Mouse (Mus musculus): ENCODE results near the gene Ttll12. TPM values are rescaled to one million over a fixed set of nuclear protein-coding genes. Genes with fewer than 3 reads are reported as not detected.
A peak's percentile ranks its signal among the peaks of the same experiment; 100 is the strongest.

Gene Ttll12
- polyA plus RNA-seq, 1 experiment from 2014 or later: 42.3 TPM

DNA sequence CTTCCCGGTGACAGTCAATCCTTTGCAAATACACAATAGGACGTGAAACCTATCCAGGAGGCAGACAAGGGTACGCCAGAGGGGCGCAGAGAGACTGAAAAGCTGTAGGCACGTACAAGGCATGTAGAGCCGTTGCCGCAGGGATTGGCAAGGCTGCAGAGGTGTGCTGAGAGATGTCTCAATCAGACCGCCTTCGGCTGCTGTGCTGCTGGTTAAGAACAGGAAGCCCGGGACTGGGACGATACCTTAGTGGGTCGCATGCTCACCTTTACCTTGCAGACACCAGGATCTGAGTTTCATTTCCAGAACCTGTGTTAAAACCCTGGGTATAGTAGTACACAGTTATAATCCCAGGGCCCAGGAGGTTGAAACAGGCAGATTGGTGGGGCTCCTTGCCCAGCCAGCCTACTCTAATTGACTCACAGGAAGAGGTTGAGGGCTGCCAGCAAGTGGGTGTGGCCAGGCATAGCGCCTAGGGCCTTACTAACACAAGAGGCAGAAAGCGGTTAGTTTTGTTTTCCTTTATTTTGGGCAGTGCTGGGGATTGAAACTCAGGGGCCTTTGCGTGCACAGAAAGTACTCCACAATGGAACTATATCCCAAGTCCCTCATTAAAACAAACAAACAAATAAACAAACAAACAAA lies 32.2 kb downstream of the Ttll12 start:
- Histone ChIP-seq H3K4me2 (replicated peaks; ENCODE audit: low read depth, low read length) (peak overlapping the region; percentile 70), H3K4me1 (ENCODE audit: control insufficient read depth, insufficient read depth, low read length) (no peaks in the 10 kb centered on the region), H3K9ac (ENCODE audit: low read depth, low read length) (peak overlapping the region; percentile 53; the same call in 1 of the 2 replicates), H3K27me3 (ENCODE audit: control insufficient read depth, insufficient read depth, low read length) (no peaks in the 10 kb centered on the region), H3K4me3 (ENCODE audit: low read length) (peak overlapping the region; percentile 49; the same call in 1 of the 2 replicates), H3K27ac (ENCODE audit: low read depth, low read length) (no peak overlapping the region; the same call in 1 of the 2 replicates), H3K36me3 (ENCODE audit: control insufficient read depth, insufficient read depth, low read length) (no peaks in the 10 kb centered on the region), H3K9me3 (ENCODE audit: control insufficient read depth, low read length) (no peaks in the 10 kb centered on the region)
- WGBS: 35% methylated on average over 15 of the region's 15 CpGs
- ATAC-seq (ENCODE audit: low FRiP score, low TSS enrichment): 0 out of 2 replicates have a peak, but pooled peaks have one; percentile 48

DNA sequence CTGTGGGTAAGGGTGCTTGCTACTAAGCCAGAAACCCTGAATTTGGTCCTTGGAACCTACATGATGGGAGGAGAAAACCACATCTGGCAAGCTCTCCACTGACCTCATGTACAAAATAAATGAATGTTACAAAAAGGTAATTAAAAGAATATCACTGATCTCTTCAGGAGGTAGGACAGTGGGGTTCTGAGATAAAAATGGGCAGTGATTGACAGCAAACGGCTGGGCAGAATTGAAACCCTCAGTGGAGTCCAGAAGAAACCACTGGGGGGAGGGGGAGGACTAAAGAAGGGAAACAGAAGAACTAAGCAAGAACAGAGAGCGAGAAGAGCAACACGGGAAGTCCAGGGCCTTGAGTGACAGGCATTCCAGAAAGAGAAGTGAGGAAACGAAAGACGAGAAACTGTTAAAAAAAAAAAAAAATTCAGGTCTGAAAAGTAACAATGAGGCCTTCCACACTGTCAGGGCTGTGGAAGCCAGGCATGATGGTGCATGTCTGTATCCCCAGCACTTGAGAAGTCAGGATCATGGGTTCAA lies 33.9 kb downstream of the Ttll12 start:
- H3K4me1 ChIP-seq (ENCODE audit: control insufficient read depth, insufficient read depth, low read length): no peaks in the 10 kb centered on the region
- no peak for ATAC-seq (ENCODE audit: low FRiP score, low TSS enrichment)
- WGBS: 62% methylated on average over 5 of the region's 5 CpGs
- no peak overlapping the region for H3K4me3 ChIP-seq (ENCODE audit: low read length)
- no peaks in the 10 kb centered on the region for H3K9me3 ChIP-seq (ENCODE audit: control insufficient read depth, low read length)
- H3K9ac ChIP-seq (ENCODE audit: low read depth, low read length): no peak overlapping the region
- no peak overlapping the region for H3K4me2 ChIP-seq (replicated peaks; ENCODE audit: low read depth, low read length)
- no peaks in the 10 kb centered on the region for H3K27me3 ChIP-seq (ENCODE audit: control insufficient read depth, insufficient read depth, low read length)
- H3K36me3 ChIP-seq (ENCODE audit: control insufficient read depth, insufficient read depth, low read length): no peaks in the 10 kb centered on the region
- H3K27ac ChIP-seq (ENCODE audit: low read depth, low read length): no peak overlapping the region

DNA sequence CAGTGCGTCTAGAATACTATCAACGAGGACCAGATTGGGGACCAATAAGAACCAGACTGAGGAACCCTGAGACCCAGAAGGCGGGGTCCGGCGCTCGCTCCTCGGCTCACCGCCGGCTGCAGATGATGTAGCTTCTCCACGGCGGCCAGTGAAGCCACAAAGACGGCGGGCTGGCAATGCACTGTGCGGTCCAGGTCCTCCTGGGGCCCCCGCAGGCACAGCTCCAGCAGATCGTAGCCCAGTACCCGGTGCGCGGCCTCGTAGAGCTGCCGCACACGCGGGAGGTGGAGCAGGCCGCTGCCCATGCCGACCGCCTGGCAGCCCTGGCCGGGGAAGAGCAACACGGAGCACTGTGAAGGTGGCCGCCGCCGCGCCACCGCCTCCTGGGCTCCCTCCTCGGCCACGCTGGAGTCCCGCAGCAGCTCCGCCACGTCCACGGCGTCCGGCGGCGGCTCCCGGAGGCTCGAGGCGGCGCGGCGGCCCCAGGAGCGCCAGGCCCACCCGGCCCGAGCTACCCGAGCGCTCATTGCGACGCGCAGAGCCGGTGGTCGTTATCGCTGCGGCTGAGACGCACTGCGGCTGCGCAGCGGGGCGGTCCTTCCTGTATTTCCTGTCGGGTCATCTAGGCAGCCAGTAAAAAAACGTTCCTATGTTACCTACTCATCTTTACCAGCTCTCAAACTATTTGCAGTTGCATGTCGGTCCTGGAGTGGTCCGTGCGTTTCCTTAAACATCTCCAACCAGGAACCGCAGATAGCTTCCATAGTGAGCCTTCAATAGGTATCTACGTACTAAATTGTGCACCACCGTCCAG lies 39.6 kb downstream of the Ttll12 start:
- ATAC-seq (ENCODE audit: low FRiP score, low TSS enrichment): peak; percentile 88
- Histone ChIP-seq H3K27ac (ENCODE audit: low read depth, low read length) (peak overlapping the region; percentile 84), H3K4me2 (replicated peaks; ENCODE audit: low read depth, low read length) (peak overlapping the region; percentile 87), H3K9me3 (ENCODE audit: control insufficient read depth, low read length) (0 out of 2 replicates have a peak, but pooled peaks cover 4% of the 10 kb centered on the region), H3K36me3 (ENCODE audit: control insufficient read depth, insufficient read depth, low read length) (peaks cover 17% of the 10 kb centered on the region; the same call in 1 of the 2 replicates), H3K27me3 (ENCODE audit: control insufficient read depth, insufficient read depth, low read length) (no peaks in the 10 kb centered on the region), H3K9ac (ENCODE audit: low read depth, low read length) (peak overlapping the region; percentile 97), H3K4me3 (ENCODE audit: low read length) (peak overlapping the region; percentile 88), H3K4me1 (ENCODE audit: control insufficient read depth, insufficient read depth, low read length) (no peaks in the 10 kb centered on the region)
- under 1% methylated on average over 74 of the region's 74 CpGs for whole genome bisulfite sequencing

DNA sequence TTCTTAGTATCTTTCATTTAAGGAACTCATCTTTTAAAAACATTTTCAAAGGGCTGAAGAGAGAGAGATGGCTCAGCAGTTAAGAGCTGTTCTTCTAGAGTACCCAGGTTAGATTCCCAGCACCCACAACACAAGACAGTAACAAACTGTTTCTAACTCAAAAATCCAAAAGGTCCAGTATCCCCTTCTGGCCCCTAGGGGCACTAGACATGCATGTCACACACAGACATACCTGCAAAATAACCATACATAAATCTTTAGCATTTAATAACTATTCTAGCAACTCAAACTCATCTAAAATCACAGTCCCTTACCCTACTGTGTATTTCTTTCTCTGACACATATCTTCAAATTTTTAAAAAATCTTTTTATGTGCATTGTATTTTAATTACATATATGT lies 41.1 kb downstream of the Ttll12 start:
- 0 out of 2 replicates have a peak, but pooled peaks cover 4% of the 10 kb centered on the region for H3K9me3 ChIP-seq (ENCODE audit: control insufficient read depth, low read length)
- no peaks in the 10 kb centered on the region for H3K27me3 ChIP-seq (ENCODE audit: control insufficient read depth, insufficient read depth, low read length)
- no peak overlapping the region for H3K4me3 ChIP-seq (ENCODE audit: low read length)
- no peaks in the 10 kb centered on the region for H3K4me1 ChIP-seq (ENCODE audit: control insufficient read depth, insufficient read depth, low read length)
- H3K36me3 ChIP-seq (ENCODE audit: control insufficient read depth, insufficient read depth, low read length): peaks cover 32% of the 10 kb centered on the region
- ATAC-seq (ENCODE audit: low FRiP score, low TSS enrichment): no peak
- no peak overlapping the region for H3K9ac ChIP-seq (ENCODE audit: low read depth, low read length)
- H3K27ac ChIP-seq (ENCODE audit: low read depth, low read length): no peak overlapping the region
- H3K4me2 ChIP-seq (replicated peaks; ENCODE audit: low read depth, low read length): no peak overlapping the region

GRCm38 (mm10) chr15:83550137-83550536 lies 44.8 kb downstream of the Ttll12 start:
- no peak overlapping the region for H3K9ac ChIP-seq (ENCODE audit: low read depth, low read length)
- H3K4me2 ChIP-seq (replicated peaks; ENCODE audit: low read depth, low read length): no peak overlapping the region
- H3K36me3 ChIP-seq (ENCODE audit: control insufficient read depth, insufficient read depth, low read length): peaks cover 69% of the 10 kb centered on the region
- no peak overlapping the region for H3K27ac ChIP-seq (ENCODE audit: low read depth, low read length)
- no peak overlapping the region for H3K4me3 ChIP-seq (ENCODE audit: low read length)
- no peaks in the 10 kb centered on the region for H3K27me3 ChIP-seq (ENCODE audit: control insufficient read depth, insufficient read depth, low read length)
- H3K4me1 ChIP-seq (ENCODE audit: control insufficient read depth, insufficient read depth, low read length): no peaks in the 10 kb centered on the region
- 94% methylated on average over 2 of the region's 2 CpGs for WGBS
- no peak for ATAC-seq (ENCODE audit: low FRiP score, low TSS enrichment)
- 0 out of 2 replicates have a peak, but pooled peaks cover 4% of the 10 kb centered on the region for H3K9me3 ChIP-seq (ENCODE audit: control insufficient read depth, low read length)

GRCm38 (mm10) chr15:83547144-83547543 lies 47.8 kb downstream of the Ttll12 start:
- Histone ChIP-seq H3K4me3 (ENCODE audit: low read length) (no peak overlapping the region), H3K27ac (ENCODE audit: low read depth, low read length) (no peak overlapping the region), H3K9ac (ENCODE audit: low read depth, low read length) (no peak overlapping the region), H3K9me3 (ENCODE audit: control insufficient read depth, low read length) (no peaks in the 10 kb centered on the region), H3K27me3 (ENCODE audit: control insufficient read depth, insufficient read depth, low read length) (no peaks in the 10 kb centered on the region), H3K4me2 (replicated peaks; ENCODE audit: low read depth, low read length) (no peak overlapping the region), H3K36me3 (ENCODE audit: control insufficient read depth, insufficient read depth, low read length) (peaks cover 68% of the 10 kb centered on the region), H3K4me1 (ENCODE audit: control insufficient read depth, insufficient read depth, low read length) (no peaks in the 10 kb centered on the region)
- no peak for ATAC-seq (ENCODE audit: low FRiP score, low TSS enrichment)
- WGBS: 91% methylated on average over 8 of the region's 8 CpGs

GRCm38 (mm10) chr15:83546029-83546428 lies 48.9 kb downstream of the Ttll12 start:
- H3K36me3 ChIP-seq (ENCODE audit: control insufficient read depth, insufficient read depth, low read length): peaks cover 59% of the 10 kb centered on the region
- no peaks in the 10 kb centered on the region for H3K27me3 ChIP-seq (ENCODE audit: control insufficient read depth, insufficient read depth, low read length)
- no peaks in the 10 kb centered on the region for H3K4me1 ChIP-seq (ENCODE audit: control insufficient read depth, insufficient read depth, low read length)
- 90% methylated on average over 7 of the region's 7 CpGs for WGBS
- H3K4me3 ChIP-seq (ENCODE audit: low read length): no peak overlapping the region
- H3K9ac ChIP-seq (ENCODE audit: low read depth, low read length): no peak overlapping the region
- no peak for ATAC-seq (ENCODE audit: low FRiP score, low TSS enrichment)
- H3K9me3 ChIP-seq (ENCODE audit: control insufficient read depth, low read length): no peaks in the 10 kb centered on the region
- H3K27ac ChIP-seq (ENCODE audit: low read depth, low read length): no peak overlapping the region
- no peak overlapping the region for H3K4me2 ChIP-seq (replicated peaks; ENCODE audit: low read depth, low read length)

DNA sequence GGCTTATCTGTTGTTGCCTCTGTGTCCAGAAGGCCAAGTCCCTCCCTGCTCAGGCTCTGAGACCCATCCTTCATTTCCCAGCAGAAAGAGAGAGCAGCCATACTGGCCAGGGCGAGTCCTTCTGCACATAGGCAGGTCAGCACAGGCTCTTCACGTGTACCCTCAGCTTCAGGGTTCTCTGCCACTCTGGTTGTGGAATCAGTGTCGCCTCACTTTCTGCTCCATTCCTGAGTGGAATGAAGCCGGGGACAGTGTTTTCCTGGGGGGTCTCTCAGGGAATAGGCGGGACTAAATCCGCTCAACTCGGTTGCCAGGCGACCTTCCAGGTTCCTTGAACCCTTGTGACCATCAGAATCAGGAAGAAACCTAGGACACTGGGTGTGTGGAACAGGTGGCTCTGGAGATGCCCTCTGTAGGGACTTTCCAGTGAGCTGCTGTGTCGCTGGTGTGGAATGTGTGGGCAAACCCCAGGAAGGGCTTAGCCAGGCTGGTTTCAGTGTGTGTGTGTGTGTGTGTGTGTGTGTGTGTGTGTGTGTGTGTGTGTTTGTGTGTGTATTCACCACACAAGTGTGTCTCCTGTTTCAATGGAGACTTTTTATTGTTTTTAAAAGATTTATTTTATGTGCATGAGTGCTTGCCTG lies 53.2 kb downstream of the Ttll12 start:
- Histone ChIP-seq H3K4me1 (ENCODE audit: control insufficient read depth, insufficient read depth, low read length) (peaks cover 5% of the 10 kb centered on the region; the same call in 1 of the 2 replicates), H3K4me2 (replicated peaks; ENCODE audit: low read depth, low read length) (no peak overlapping the region), H3K36me3 (ENCODE audit: control insufficient read depth, insufficient read depth, low read length) (peaks cover 16% of the 10 kb centered on the region), H3K9ac (ENCODE audit: low read depth, low read length) (no peak overlapping the region), H3K27ac (ENCODE audit: low read depth, low read length) (no peak overlapping the region), H3K4me3 (ENCODE audit: low read length) (no peak overlapping the region), H3K9me3 (ENCODE audit: control insufficient read depth, low read length) (no peaks in the 10 kb centered on the region), H3K27me3 (ENCODE audit: control insufficient read depth, insufficient read depth, low read length) (no peaks in the 10 kb centered on the region)
- ATAC-seq (ENCODE audit: low FRiP score, low TSS enrichment): no peak
- WGBS: 84% methylated on average over 9 of the region's 9 CpGs
